Mouse (Mus musculus) liver, embryonic 14.5 days (tissue): ENCODE measurements around the gene Vwa1.

ENCODE experiments used
- CTCF ChIP-seq: IDR thresholded peaks from 2 replicates; pipeline ENCODE4 v1.5.1; 2016; ENCODE audit warnings: antibody characterized with exemption, low read depth, control low read depth
- EP300 ChIP-seq: IDR thresholded peaks from 2 replicates; pipeline ENCODE4 v1.6.1; 2016; ENCODE audit warnings: antibody characterized with exemption, low read depth

- no peak for TF ChIP-seq CTCF
- no peak for TF ChIP-seq EP300
Observed at GRCm38 (mm10) chr4:155812665-155813181, 38.2 kb upstream of the Vwa1 start.
